Mouse (Mus musculus) heart, postnatal 10 days (tissue): Measurements from ENCODE around the gene Dpt. TPM values are rescaled to one million over a fixed set of nuclear protein-coding genes. Genes with fewer than 3 reads are reported as not detected.
"Not testable (repeated sequence)": the region's sequence is repeated elsewhere in the genome, so short reads cannot be mapped to it uniquely, and the experiment has no call there.

Source experiments
- DNase-seq, 2 experiments: peaks; one replicate each; pipeline ENCODE4 v3.0.0; 2021
- intact Hi-C: fragments of 180-260 bp; cut with DNase I; formaldehyde crosslinking; loops from one replicate; pipeline ENCODE4 v1.15.1; 2025
- total RNA-seq, 2 experiments: library from RNA; stranded (reverse); gene quantifications; 2 replicates each; pipeline ENCODE4 v1.2.3; 2021

Dpt gene
- 100 to 1,000 TPM; 229 to 246 TPM for total RNA-seq

DNA sequence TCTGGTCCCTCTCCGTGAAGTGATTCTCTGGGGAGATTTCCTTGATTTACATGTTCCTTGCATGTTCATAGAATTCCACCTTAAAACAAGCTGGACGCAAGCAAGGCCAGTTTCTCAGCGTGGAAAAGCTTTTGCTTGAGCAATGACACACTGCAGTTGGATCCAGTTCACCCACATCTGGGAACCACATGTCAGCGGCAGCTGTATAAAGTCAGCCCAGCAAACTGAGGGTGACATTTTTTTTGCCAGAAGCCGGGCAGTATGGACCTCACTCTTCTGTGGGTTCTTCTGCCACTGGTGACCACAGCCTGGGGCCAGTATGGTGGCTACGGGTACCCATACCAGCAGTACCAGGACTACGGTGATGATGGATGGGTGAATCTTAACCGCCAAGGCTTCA is at the start of gene Dpt:
Gene Dpt, plus strand, starts transcription at position 174 of the 400 bp plus-strand sequence.
- DNase-seq, result peak; percentile 80 to 82
- intact Hi-C loops, result no loop called here

DNA sequence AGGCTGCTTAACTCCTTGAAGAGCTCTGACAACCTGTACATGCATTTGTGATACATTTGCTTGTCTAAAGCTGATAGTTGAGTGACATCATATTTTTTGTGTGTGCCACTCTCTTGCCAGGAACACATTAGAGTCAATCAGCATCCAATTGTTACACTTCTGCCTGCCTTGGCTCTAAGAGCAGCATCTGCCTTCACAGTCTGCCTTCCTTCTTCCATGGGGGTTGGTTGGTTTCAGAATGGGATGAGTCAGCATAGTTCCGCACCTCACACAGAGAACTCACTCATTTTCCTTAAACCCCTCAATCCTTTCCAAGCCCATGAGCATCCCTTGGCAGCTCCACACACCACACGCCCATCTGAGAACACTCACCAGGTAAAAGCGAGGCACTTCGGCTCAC is 42.7 kb upstream of the Dpt start:
- DNase-seq, result no peak
- intact Hi-C loops, result no loop called here

DNA sequence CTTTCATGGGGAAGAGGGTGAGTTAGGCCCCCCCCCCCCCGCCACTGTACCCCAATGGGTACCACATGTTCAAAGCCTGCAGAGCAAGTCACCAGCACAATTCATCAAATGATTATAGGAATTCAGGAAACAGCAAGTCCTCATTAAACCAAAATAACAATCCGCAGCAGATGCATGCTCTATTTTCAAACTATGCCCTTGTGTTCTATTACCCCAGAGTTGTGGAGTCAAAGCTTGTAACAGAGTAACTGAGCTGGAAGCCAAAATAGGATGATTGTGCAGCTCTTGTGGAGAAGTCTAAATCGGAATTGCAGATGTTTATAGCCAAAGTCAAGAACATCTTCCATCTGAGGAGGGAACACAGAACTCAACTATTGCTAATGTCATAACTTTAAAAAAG is 40.8 kb upstream of the Dpt start:
- intact Hi-C loops, result no loop called here
- DNase-seq, result no peak

DNA sequence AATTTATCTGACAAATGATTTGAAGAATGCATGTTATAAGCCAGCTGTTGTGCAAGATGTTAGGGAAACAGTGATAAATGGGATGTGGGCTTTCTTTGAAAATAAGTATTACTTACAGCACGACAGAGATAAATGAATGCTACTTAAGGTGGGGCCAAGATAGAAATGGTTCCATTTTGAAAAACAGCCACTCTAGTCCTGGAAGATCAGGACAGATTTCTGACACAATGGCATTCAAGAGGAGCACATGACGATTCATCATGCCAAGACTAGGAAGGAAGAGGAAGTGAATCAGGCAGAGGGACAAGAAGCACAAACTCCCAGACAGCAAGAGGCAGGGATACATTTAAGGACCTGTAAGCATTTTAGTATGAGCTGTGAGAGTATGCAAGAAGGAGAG is 39.5 kb upstream of the Dpt start:
- intact Hi-C loops, result no loop called here

DNA sequence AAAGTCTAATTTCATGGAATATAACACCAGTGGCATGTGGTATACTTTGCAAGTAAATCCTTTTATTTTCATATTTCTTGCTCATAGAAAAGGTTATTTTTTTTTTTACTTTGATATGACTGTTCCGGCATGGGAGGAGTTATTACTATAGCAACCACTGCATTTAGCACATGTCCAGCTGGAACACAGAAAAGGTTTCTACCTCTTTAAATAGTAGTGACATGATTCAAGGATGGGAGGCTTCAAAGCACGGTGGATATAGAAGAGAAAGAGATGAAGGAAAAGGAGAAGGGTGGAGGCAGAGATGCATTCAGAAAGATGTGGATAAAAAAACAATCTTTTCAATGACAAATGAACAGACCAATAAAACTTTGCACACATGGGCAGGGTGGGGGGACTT is 38.0 kb upstream of the Dpt start:
- DNase-seq, result no peak
- intact Hi-C loops, result no loop called here

More for the DNA sequence above, 39.5 kb upstream of the Dpt start:
- no peak for DNase-seq

DNA sequence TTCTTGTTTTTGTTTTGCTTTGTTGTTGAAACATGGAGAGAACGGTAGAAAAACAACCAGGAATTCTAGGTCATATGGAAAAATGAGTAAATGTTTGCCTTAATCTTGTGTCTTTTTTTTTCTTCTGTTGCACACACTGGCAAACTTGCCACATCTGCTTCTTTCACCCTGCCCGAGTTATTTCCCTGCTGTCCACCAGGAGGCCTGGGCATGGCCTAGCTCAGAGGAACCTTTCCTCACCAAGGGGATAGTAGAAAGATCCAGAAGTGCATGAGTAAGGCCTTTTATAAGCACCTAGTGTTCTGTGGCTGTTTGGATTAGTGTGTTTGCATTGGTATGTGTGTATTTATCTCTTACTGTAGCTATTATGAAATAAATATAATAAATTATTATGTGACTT is 34.2 kb upstream of the Dpt start:
- peak; percentile 48 to 60 for DNase-seq
- intact Hi-C loops, result loop anchor here (5.0 kb wide), 4 partner anchors 135 to 395 kb away; no protein-coding TSS in a partner anchor

DNA sequence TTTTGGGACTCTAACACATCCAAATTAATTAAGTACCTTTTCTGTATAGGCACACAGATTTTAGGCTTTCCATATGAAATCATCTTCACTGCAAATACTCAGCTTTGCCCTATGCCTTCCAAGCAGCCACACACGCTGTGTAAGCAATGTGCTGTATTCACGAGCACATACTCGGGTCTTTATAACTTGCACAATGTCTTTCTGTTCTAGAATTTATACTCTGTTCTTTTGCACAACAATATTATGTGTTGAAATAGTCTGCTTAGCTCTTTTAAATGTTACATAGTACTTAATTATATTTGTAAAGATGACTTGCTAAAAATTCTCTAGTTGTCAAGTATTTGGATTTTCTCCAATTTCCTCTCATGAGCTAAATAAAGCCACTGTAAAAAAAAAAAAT is 29.8 kb upstream of the Dpt start:
- DNase-seq, result no peak
- intact Hi-C loops, result loop anchor here (5.0 kb wide), 1 partner anchor 346 kb away; no protein-coding TSS in a partner anchor

DNA sequence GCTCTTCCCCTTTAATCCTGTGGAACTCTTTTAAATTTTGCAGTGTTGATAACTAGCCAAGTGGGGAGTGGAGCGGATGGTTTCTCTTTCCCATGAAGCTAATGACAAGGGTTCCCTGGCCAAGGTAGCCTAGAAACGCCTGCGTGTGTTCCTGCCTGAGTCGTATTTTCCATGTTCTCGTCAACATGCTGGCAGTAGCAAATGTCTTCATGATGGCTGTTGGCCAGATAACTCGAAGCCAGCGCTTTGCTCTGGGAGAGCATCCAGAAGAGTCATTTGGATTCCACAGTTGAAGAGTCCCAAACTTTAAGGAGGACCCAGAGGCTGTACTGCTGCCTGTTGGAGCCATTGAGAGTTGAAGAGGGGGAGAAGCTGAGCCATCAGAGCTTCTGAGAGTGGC is 25.8 kb upstream of the Dpt start:
- peak; percentile 94 to 95 for DNase-seq
- intact Hi-C loops, result loop anchor here (5.0 kb wide), 1 partner anchor 313 kb away; the partner anchor contains the start of gene Atp1b1

DNA sequence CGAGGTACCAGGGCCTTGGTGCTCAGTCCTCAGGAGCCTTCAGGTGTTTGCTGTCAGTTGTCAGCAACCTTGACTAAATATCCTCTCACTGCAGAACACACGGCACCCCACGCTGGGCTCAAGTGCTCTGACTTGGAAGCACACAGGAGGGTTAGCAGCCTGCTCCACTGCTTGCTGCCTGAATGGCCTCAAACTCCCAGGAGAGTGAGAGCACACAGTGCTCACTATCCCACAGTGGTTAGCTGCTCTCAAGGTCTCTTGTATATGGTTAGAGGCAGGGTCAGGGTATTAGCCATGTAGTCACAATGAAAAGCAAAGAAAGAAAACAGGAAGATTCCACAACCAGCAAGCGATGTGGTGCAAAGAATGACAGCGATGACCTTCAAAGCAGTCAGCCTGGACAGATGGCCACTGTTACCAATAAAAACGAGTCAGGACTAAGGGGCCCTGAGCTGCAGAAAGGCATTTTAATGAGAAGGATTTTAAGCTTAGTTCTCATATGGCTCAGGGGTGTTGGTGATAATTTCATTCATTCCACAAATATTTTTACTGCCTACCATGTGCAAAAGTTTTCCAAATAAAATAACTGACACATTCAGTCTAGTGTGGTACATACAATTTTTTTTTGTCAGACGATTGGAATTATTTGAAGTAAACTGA is 15.5 kb upstream of the Dpt start:
- no peak for DNase-seq
- intact Hi-C loops, result no loop called here

DNA sequence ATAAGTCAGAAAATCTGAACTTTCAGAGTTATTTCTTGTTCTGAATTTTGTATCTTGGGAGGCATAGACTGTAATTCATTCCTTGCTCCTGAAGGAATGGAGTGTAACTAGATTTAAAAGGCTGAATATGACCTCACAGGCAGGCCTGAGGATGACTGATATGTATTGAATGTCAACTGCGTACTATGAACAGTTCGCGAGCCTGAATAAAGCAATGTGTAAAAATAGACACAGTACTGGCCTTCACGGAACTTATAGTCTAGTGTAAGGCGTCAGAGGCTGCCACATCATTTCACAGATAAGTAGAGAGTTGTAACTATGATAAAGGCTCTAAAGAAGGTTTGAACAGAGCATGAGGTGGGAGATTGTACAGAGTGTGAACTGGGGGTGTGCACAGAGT is 10.3 kb upstream of the Dpt start:
- intact Hi-C loops, result no loop called here
- DNase-seq, result no peak

DNA sequence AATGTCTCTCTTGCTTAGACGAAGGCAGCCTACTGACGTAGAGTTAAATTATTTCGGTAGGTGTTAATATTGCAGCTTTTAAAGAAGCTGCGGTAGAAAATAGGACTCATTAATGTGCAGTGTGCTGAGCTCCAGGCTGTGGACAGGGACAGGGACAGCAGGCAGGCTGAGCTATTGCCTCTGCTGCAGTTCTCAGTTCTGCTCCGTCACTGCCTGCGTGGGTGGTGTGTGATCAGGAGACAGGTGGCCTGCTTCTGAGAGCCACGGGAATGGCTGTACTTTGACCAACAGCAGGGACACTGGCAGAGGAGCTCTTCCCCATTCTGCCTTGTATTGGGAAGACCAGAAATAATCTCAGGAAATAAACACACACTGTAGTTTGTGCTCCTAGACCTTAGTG is 8.7 kb upstream of the Dpt start:
- DNase-seq, result no peak
- intact Hi-C loops, result no loop called here

DNA sequence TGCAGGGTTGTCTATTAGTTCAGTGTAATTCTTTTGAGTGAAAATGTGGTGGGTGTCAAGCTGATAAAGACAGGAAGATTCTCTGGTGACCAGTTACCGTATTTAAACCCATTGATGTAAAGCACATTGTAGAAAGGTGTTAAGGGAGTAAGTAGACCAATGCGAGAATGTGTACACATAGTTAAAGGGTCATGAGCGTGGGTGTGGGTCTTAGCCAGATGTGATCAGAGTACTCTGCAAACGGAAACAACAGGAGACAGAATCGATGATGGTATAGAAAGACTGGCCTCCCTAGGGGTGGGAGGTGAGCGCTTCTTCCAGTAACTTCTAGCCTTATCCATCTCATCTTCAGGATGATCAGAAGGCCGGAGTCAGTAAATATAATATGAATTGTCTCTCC is 8.2 kb upstream of the Dpt start:
- DNase-seq, result no peak
- intact Hi-C loops, result no loop called here

DNA sequence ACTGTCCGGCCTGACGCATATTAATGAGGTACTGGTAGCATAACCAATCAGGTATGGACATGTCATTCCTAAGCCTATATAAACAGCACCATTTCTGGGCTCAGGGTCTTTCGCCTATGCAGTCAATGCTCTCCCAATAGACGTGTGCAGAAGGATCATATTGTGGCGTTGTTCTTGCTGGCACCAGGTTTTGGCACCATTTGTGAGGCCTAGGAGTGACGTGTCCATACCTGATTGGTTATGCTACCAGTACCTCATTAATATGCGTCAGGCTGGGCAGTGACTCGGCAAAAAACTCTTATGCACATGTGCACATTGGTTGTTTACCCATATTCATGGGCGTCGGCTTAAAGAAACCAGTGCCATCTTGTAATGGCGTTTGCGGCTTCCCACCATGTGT is 6.1 kb upstream of the Dpt start:
- DNase-seq, intact Hi-C loops: not testable (repeated sequence)

DNA sequence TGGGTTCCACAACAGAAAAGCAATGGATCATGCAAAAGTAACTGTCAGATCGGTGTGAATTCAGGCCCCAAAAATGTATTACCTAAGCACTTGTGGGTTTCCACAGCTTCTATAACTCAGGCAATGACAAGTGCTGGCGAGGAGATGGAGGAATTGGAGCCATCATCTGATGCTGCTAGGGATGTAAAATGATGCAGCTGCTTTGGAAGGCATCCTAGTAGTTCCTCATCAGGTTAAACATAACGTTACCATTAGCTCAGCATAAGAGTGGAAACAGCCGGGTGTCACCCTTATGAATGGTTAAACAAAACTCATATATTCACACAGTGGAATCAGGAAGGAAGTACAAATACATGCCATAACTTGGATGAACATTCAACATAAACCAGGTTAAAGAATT is 3.4 kb upstream of the Dpt start:
- intact Hi-C loops, result no loop called here

DNA sequence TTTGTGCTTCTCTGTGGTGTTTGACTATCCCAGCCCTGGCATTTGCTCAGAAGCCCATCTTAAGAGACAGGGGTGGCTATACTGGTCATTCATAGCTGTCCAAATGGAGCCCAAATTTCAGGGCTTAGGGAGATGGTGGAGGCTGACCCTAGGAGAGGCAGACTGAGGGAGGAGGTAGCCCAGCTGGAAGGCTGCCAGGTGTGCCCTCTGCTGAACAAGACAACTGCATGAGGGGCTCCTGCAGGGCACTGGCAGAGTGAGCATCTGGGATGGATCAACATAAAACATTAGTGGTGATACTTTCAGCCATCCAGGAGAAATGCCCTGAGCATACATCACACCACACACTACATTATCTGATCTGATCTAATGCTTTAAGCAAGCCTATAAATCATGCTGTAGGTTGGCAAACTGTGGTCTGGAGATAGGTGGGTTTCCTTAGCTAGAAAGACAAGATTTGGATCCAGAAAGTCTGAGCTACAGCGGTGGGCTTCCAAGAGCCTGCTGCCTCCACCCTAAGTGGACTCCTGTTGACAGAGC is 1.4 kb downstream of the Dpt start:
- intact Hi-C loops, result no loop called here

More for the DNA sequence above, 3.4 kb upstream of the Dpt start:
- peak; percentile 64 to 71 for DNase-seq

DNA sequence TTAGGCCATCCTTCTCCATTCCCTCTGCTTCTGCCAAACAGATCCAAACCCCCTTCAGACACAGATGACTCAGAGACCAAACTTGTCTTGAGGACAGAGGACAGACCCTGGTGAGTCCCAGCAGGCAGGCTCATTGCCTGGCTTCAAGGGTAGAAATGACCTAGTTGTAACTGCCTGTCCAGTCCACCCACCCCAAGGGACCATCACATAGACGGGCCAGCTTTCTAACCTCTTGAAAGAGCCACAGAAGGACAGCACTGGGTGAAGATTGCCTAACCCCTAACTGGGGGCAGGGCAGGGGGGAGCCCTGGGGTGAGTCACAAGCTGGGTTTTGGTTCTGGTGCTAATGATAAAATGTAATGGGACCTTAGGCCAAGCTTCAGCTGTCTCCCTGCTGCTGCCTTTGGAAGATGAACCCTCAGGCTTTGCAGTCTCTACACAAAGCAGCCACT is 2.1 kb downstream of the Dpt start:
- peak; percentile 69 to 73 for DNase-seq
- intact Hi-C loops, result no loop called here

More for the DNA sequence above, 1.4 kb downstream of the Dpt start:
- DNase-seq, result no peak

DNA sequence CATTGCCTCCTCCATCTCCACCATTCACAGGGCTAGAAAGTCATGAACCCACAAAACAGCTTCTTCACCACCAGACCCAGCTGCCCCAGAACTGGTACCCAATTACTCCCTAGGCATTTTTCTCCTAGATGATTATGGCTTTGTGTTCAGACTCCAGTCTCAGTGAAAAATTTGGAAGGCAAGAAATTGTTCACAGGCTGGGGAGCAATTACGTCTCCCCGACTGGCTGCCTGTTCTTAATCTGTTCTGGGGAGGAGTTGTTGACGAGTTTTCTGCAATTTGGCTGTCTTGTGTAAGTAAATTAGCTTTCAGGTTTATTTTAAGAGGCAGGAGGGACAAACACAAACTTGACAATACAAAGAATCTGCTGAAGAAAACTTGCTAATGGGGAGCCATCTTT is 2.7 kb downstream of the Dpt start:
- intact Hi-C loops, result no loop called here
- no peak for DNase-seq

DNA sequence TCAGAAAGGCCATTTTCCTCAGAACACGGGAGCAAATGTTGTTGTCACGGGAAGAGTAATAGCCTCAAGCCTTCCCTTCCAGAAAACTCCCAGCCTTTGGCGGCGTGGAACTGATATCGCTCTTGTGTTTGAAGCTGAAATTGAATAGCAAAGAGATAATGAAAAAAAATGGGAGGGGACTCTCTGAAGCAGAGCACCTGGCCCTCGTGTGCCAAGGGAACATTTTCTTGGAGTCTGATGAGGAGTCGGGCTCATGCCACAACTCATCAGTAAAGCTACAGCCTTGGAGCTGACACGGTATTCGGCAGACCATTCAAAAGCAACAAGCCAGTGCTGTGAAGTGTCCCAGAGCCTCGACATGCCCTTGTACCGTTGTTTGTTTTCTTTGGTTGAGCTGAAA is 7.8 kb downstream of the Dpt start:
- no peak for DNase-seq
- intact Hi-C loops, result no loop called here

DNA sequence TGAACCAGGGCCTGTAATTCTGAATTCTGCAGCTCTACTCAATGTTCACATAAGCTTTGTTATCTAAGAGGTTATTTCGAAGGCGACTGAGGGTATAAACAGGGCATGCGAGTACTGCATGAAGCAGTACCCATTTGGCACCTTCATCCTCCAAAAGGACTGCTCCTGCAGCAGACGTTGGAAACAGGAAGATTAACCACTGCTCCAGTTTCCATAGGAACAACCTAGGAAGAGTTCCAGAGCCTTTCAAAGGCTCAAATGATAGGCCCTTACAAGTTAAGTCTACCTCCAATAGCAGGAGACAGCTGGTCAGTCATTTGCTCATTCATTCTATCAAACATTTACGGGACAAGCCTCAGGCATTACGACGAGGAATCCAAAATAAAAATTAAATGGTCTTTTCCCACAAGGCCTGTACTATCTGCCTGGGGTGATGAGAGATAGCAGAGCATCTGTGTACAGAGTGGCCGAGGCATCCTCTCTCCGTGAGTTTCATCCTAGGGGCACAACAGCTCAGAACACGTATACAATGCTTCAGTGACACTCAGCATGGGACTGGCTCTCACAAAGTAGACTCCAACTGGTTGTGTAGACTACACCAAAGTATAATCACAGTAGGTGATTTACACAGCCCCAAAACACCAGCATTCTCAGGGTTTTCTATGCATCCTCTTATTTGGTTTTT is 8.4 kb downstream of the Dpt start:
- intact Hi-C loops, result no loop called here
- DNase-seq, result no peak

DNA sequence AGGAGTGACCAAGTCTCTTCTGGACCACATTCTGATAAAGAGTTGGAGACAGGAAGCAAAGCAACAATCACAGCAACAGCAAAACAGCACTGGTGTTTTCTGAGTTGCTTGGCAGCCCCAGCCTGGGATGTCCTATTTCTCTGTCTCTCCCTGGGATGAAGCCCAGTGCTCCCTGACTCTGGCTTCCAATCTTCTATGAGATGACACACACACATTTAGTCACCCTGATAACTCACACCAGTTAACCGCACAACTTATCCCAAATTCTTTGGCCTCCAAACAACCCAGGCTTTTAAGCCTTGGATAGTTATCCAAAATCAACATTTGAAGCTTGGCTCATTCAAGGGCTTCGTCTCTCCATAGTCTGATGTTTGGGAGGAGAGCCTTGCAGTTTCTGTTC is 12.9 kb downstream of the Dpt start:
- peak; percentile 68 to 76 for DNase-seq
- intact Hi-C loops, result no loop called here

DNA sequence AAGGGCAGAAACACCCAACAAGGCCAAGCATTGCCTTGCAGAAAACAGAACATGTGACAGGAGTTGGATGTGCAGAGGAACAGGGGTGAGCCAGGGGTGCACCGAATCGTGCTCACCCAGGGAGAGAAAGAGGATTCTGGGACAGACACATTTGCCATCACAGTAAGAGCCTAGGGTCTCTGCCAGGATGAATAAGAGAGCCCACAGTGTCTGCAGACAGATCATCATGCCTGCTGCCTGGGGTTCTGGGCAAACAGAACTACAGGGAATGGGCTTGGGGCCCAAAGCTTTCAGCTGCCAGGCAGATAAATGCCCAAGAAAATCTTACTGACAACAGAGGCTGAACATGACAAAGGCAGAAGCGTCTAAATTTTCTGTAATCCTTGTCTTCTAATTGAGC is 14.9 kb downstream of the Dpt start:
- intact Hi-C loops, result no loop called here
- peak; percentile 14 to 15 for DNase-seq

DNA sequence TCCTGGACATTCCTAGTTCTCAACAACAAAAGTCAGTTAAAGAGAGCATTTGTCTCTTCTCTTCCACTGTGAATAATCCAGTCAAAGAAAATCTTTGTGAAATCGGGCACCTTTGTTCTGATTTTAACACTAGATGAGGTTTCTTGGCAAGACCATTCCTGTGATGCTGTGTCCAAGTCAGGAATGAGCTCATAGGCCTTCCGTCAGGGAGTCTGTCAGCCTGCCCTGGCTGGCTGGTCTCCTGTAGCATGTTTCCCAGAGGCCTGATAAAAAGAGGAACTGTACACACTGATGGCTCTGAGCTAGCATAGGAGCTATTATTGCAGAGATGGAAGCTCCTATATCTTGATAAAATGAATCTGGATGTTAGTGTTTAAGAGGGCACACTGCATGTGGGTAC is 17.8 kb downstream of the Dpt start:
- intact Hi-C loops, result no loop called here
- peak; percentile 42 to 43 for DNase-seq
